Mouse (Mus musculus) MEL (cell line): ENCODE results near the gene Brca2. TPM values are rescaled to one million over a fixed set of nuclear protein-coding genes. Genes with fewer than 3 reads are reported as not detected.

Experiments used
- DNase-seq: peaks from one replicate; pipeline ENCODE4 v3.0.0; 2011; ENCODE audit warnings: low read depth, low spot score
- H3K27ac ChIP-seq: 2 replicates; pipeline ENCODE4 v1.5.1; 2012; ENCODE audit warnings: low read depth, mild to moderate bottlenecking, control low read depth, low read length, moderate library complexity; ENCODE audit not compliant: control insufficient read depth
- H3K27me3 ChIP-seq, 2 experiments: fragments of 150-350 bp in 1 of 2; sonication (generic) in 1 of 2; 2 replicates each; pipeline ENCODE4 v1.6.1; 2012; ENCODE audit warnings: low read length in 2 of 2, mild to moderate bottlenecking in 2 of 2, improper control_type of control experiment in 1 of 2, moderate library complexity in 1 of 2; ENCODE audit not compliant: insufficient read depth in 2 of 2, control insufficient read depth in 1 of 2
- H3K36me3 ChIP-seq, 2 experiments: 2 replicates each; pipeline ENCODE4 v1.6.1; 2012 to 2014; ENCODE audit warnings: low read length in 2 of 2, improper control_type of control experiment in 1 of 2, inconsistent platforms in 1 of 2, mild to moderate bottlenecking in 1 of 2; ENCODE audit not compliant: insufficient read depth in 2 of 2, control insufficient read depth in 1 of 2
- H3K4me1 ChIP-seq, 2 experiments: fragments of 150-350 bp in 1 of 2; sonication (generic) in 1 of 2; 2 replicates each; pipeline ENCODE4 v1.6.1; 2012; ENCODE audit warnings: low read length in 2 of 2, improper control_type of control experiment in 1 of 2, mild to moderate bottlenecking in 1 of 2; ENCODE audit not compliant: insufficient read depth in 2 of 2, control insufficient read depth in 1 of 2
- H3K4me3 ChIP-seq, 2 experiments: fragments of 150-350 bp in 1 of 2; sonication (generic) in 1 of 2; 2 replicates each; pipeline ENCODE4 v1.5.1; 2012; ENCODE audit warnings: low read depth in 2 of 2, low read length in 2 of 2, mild to moderate bottlenecking in 2 of 2, moderate library complexity in 2 of 2, control low read depth in 1 of 2, improper control_type of control experiment in 1 of 2; ENCODE audit not compliant: control insufficient read depth in 1 of 2, insufficient read depth in 1 of 2
- H3K79me2 ChIP-seq: 2 replicates; pipeline ENCODE4 v1.6.1; 2012; ENCODE audit warnings: mild to moderate bottlenecking, low read length, moderate library complexity; ENCODE audit not compliant: control insufficient read depth, poor library complexity, insufficient read depth
- H3K9ac ChIP-seq: 2 replicates; pipeline ENCODE4 v1.6.1; 2012; ENCODE audit warnings: low read depth, mild to moderate bottlenecking, control low read depth, low read length, moderate library complexity; ENCODE audit not compliant: control insufficient read depth, poor library complexity, severe bottlenecking
- H3K9me3 ChIP-seq: fragments of 150-350 bp; sonication (generic); replicated peaks from 2 replicates; pipeline ENCODE4 v1.6.1; 2012; ENCODE audit warnings: mild to moderate bottlenecking, low read length, improper control_type of control experiment, moderate library complexity; ENCODE audit not compliant: insufficient read depth
- BHLHE40 ChIP-seq: IDR thresholded peaks from 2 replicates; pipeline ENCODE4 v1.6.1; 2012; ENCODE audit warnings: low read depth, mild to moderate bottlenecking, inconsistent platforms, low read length, improper control_type of control experiment, borderline replicate concordance
- CTCF ChIP-seq, 3 experiments: IDR thresholded peaks in 2 of 3; conservative IDR thresholded peaks in 1 of 3; 2 replicates each; pipeline ENCODE4 v1.5.1; 2011 to 2012; ENCODE audit warnings: low read length in 3 of 3, low read depth in 2 of 3, mild to moderate bottlenecking in 2 of 3, improper control_type of control experiment in 1 of 3, inconsistent platforms in 1 of 3, mixed read lengths in 1 of 3, moderate library complexity in 1 of 3; ENCODE audit not compliant: control insufficient read depth in 1 of 3, insufficient read depth in 1 of 3, poor library complexity in 1 of 3, severe bottlenecking in 1 of 3
- ELF1 ChIP-seq: IDR thresholded peaks from 2 replicates; pipeline ENCODE4 v1.6.1; 2014; ENCODE audit warnings: low read depth, mild to moderate bottlenecking, inconsistent platforms, low read length, improper control_type of control experiment, moderate library complexity
- EP300 ChIP-seq, 2 experiments: IDR thresholded peaks; 2 replicates each; pipeline ENCODE4 v1.6.1; 2011; ENCODE audit warnings: improper control_type of control experiment in 2 of 2, low read length in 2 of 2, low read depth in 1 of 2, mild to moderate bottlenecking in 1 of 2
- GABPA ChIP-seq: IDR thresholded peaks from 2 replicates; pipeline ENCODE4 v1.6.1; 2012; ENCODE audit warnings: low read depth, mild to moderate bottlenecking, inconsistent platforms, low read length, improper control_type of control experiment, moderate library complexity
- GATA1 ChIP-seq: IDR thresholded peaks from 2 replicates; pipeline ENCODE4 v1.6.1; 2011; ENCODE audit warnings: low read depth, low read length, improper control_type of control experiment
- HCFC1 ChIP-seq: IDR thresholded peaks from 2 replicates; pipeline ENCODE4 v1.6.1; 2012; ENCODE audit warnings: low read depth, mild to moderate bottlenecking, inconsistent platforms, low read length, improper control_type of control experiment, moderate library complexity
- JUND ChIP-seq: IDR thresholded peaks from 2 replicates; pipeline ENCODE4 v1.6.1; 2011; ENCODE audit warnings: low read depth, mild to moderate bottlenecking, improper control_type of control experiment, low read length
- MAX ChIP-seq: IDR thresholded peaks from 2 replicates; pipeline ENCODE4 v1.6.1; 2011; ENCODE audit warnings: low read length, improper control_type of control experiment
- MAZ ChIP-seq: IDR thresholded peaks from 2 replicates; pipeline ENCODE4 v1.6.1; 2012; ENCODE audit warnings: low read depth, mild to moderate bottlenecking, inconsistent platforms, low read length, improper control_type of control experiment
- MEF2A ChIP-seq: IDR thresholded peaks from 2 replicates; pipeline ENCODE4 v1.6.1; 2014; ENCODE audit warnings: low read depth, mild to moderate bottlenecking, inconsistent platforms, low read length, improper control_type of control experiment; ENCODE audit not compliant: poor library complexity, insufficient replicate concordance, severe bottlenecking; ENCODE audit errors: extremely low read depth
- MXI1 ChIP-seq: IDR thresholded peaks from 2 replicates; pipeline ENCODE4 v1.6.1; 2011; ENCODE audit warnings: mild to moderate bottlenecking, low read depth, low read length, improper control_type of control experiment
- MYB ChIP-seq: IDR thresholded peaks from 2 replicates; pipeline ENCODE4 v1.6.1; 2011; ENCODE audit warnings: mild to moderate bottlenecking, low read depth, low read length, improper control_type of control experiment
- MYC ChIP-seq: IDR thresholded peaks from 2 replicates; pipeline ENCODE4 v1.6.1; 2011; ENCODE audit warnings: low read depth, mild to moderate bottlenecking, low read length, improper control_type of control experiment, moderate library complexity
- RAD21 ChIP-seq: IDR thresholded peaks from 2 replicates; pipeline ENCODE4 v1.6.1; 2011; ENCODE audit warnings: mild to moderate bottlenecking, low read depth, low read length, improper control_type of control experiment
- TAL1 ChIP-seq: IDR thresholded peaks from 2 replicates; pipeline ENCODE4 v1.6.1; 2012; ENCODE audit warnings: mild to moderate bottlenecking, inconsistent platforms, low read length, moderate library complexity, mixed read lengths
- TCF12 ChIP-seq: IDR thresholded peaks from 2 replicates; pipeline ENCODE4 v1.6.1; 2014; ENCODE audit warnings: low read depth, mild to moderate bottlenecking, inconsistent platforms, low read length, improper control_type of control experiment, moderate library complexity
- USF1 ChIP-seq: IDR thresholded peaks from 2 replicates; pipeline ENCODE4 v1.6.1; 2014; ENCODE audit warnings: low read depth, mild to moderate bottlenecking, inconsistent platforms, low read length, improper control_type of control experiment, moderate library complexity
- ZC3H11A ChIP-seq: IDR thresholded peaks from 2 replicates; pipeline ENCODE4 v1.6.1; 2012; ENCODE audit warnings: low read depth, mild to moderate bottlenecking, inconsistent platforms, low read length, improper control_type of control experiment
- ZKSCAN1 ChIP-seq: IDR thresholded peaks from 2 replicates; pipeline ENCODE4 v1.6.1; 2012; ENCODE audit warnings: low read depth, mild to moderate bottlenecking, inconsistent platforms, low read length, improper control_type of control experiment, moderate library complexity
- polyA plus RNA-seq, 2 experiments: library from polyadenylated mRNA; stranded (reverse) in 1 of 2; unstranded in 1 of 2; fragments of >175 nt in 1 of 2; fragments of >200 nt in 1 of 2; gene quantifications; 2 replicates each; pipeline versions ENCODE4 v1.2.1 to v1.2.4; 2012; ENCODE audit warnings: low replicate concordance in 2 of 2, low read depth in 1 of 2; ENCODE audit not compliant: insufficient read length in 2 of 2, insufficient read depth in 1 of 2, missing spikeins in 1 of 2
- total RNA-seq: library from RNA; depleted of rRNA; stranded (reverse); fragments of 300-350 nt; gene quantifications from 2 replicates; pipeline ENCODE4 v1.2.3, GENCODE M21; 2012

Brca2 gene
- total and polyA plus RNA-seq, 3 experiments, result 29.8 to 239 (median 53.4) TPM

GRCm38 (mm10) chr5:150601441-150602230 is 79.2 kb downstream of the Brca2 start:
- Histone ChIP-seq H3K79me2 (no peaks in the 10 kb centered on the region), H3K27me3 (no peaks in the 10 kb centered on the region), H3K9me3 (no peaks in the 10 kb centered on the region), H3K4me1 (peaks cover 7 to 8% of the 10 kb centered on the region in 2 experiments; a peak in 3 of 4 replicates), H3K36me3 (peaks cover 0 to 13% of the 10 kb centered on the region in 2 experiments; a peak in 2 of 4 replicates), H3K27ac (no peak overlapping the region), H3K4me3 (no peak overlapping the region), H3K9ac (no peak overlapping the region)
- TF ChIP-seq USF1 (no peak), MYC (no peak), GABPA (no peak), MYB (no peak), HCFC1 (no peak), MXI1 (no peak), ZKSCAN1 (no peak), ZC3H11A (no peak)
- no peak for DNase-seq

- no peaks in the 10 kb centered on the region for H3K36me3 ChIP-seq
- no peak overlapping the region for H3K9ac ChIP-seq
- no peak overlapping the region for H3K4me3 ChIP-seq
- no peaks in the 10 kb centered on the region for H3K9me3 ChIP-seq
- H3K4me1 ChIP-seq, result no peaks in the 10 kb centered on the region
- no peak overlapping the region for H3K27ac ChIP-seq
- no peak for DNase-seq
- TF ChIP-seq GABPA (no peak), MXI1 (no peak), GATA1 (no peak), MAX (no peak), JUND (no peak), MYC (no peak), EP300 (IDR thresholded peaks at IDR 0.05; ENCODE audit: low read depth in 1 of 2, low read length in 2 of 2) (no peak), BHLHE40 (no peak), MAZ (no peak), ZKSCAN1 (no peak), HCFC1 (no peak), MEF2A (no peak), RAD21 (no peak), ELF1 (no peak), TCF12 (no peak), MYB (no peak), CTCF (IDR thresholded peaks at IDR 0.05 in 2 of 3, conservative IDR thresholded peaks at IDR 0.05 in 1 of 3; ENCODE audit: control insufficient read depth in 1 of 3, insufficient read depth in 1 of 3, low read depth in 2 of 3, low read length in 3 of 3, poor library complexity in 1 of 3, severe bottlenecking in 1 of 3) (no peak), TAL1 (no peak)
- no peaks in the 10 kb centered on the region for H3K79me2 ChIP-seq
- no peaks in the 10 kb centered on the region for H3K27me3 ChIP-seq
Observed at GRCm38 (mm10) chr5:150606131-150606530, 83.7 kb downstream of the Brca2 start.
